Mouse (Mus musculus): ENCODE data around the gene Bfsp1. TPM values are rescaled to one million over a fixed set of nuclear protein-coding genes. Genes with fewer than 3 reads are reported as not detected.

Gene Bfsp1
- 2.4 and 2.6 TPM in 2 replicates for polyA plus RNA-seq (2015; fragmentation: Nextera tagmentation; extraction: Ambion mirVana)

GRCm38 (mm10) chr2:143862484-143863231 is at the start of gene Bfsp1:
Bfsp1 (minus strand) TSS chr2:143863173.
- peak; percentile 87 for ATAC-seq (ENCODE audit: low FRiP score, low read depth)
- H3K9me3 ChIP-seq = no peaks in the 10 kb centered on the region
- H3K27ac ChIP-seq = no peak within 1 kb of the TSS; the same call in 1 of the 2 replicates
- H3K4me1 ChIP-seq = peaks cover 2% of the 10 kb centered on the region; the same call in 1 of the 2 replicates
- no peaks in the 10 kb centered on the region for H3K36me3 ChIP-seq
- 0 out of 2 replicates have a peak, but pooled peaks cover 3% of the 10 kb centered on the region for H3K27me3 ChIP-seq
- peak within 1 kb of the TSS; percentile 73 for H3K4me2 ChIP-seq (replicated peaks)
- WGBS = 6% methylated on average over 79 of the region's 86 CpGs
- peak within 1 kb of the TSS; percentile 51 for H3K4me3 ChIP-seq
- H3K9ac ChIP-seq = peak within 1 kb of the TSS; percentile 82

- H3K36me3 ChIP-seq = no peaks in the 10 kb centered on the region
- no peak for ATAC-seq (ENCODE audit: low FRiP score, low read depth)
- 88% methylated on average over 2 of the region's 2 CpGs for WGBS
- no peaks in the 10 kb centered on the region for H3K9me3 ChIP-seq
- H3K27me3 ChIP-seq = no peaks in the 10 kb centered on the region
- H3K4me1 ChIP-seq = peaks cover 12% of the 10 kb centered on the region
- H3K9ac ChIP-seq = no peak overlapping the region
- H3K4me2 ChIP-seq (replicated peaks) = no peak overlapping the region
- no peak overlapping the region for H3K27ac ChIP-seq
- H3K4me3 ChIP-seq = no peak overlapping the region
Measured at GRCm38 (mm10) chr2:143912199-143912598, 49.2 kb upstream of the Bfsp1 start.

- Histone ChIP-seq H3K4me2 (replicated peaks) (no peak overlapping the region), H3K36me3 (no peaks in the 10 kb centered on the region), H3K4me3 (no peak overlapping the region), H3K27ac (no peak overlapping the region), H3K27me3 (no peaks in the 10 kb centered on the region), H3K4me1 (no peaks in the 10 kb centered on the region; the same call in 1 of the 2 replicates), H3K9ac (no peak overlapping the region), H3K9me3 (no peaks in the 10 kb centered on the region)
- 78% methylated on average over 2 of the region's 2 CpGs for WGBS
- ATAC-seq (ENCODE audit: low FRiP score, low read depth) = no peak
Measured at GRCm38 (mm10) chr2:143909230-143909629, 46.3 kb upstream of the Bfsp1 start.

- no peaks in the 10 kb centered on the region for H3K36me3 ChIP-seq
- H3K4me3 ChIP-seq = no peak overlapping the region
- no peak for ATAC-seq (ENCODE audit: low FRiP score, low read depth)
- H3K4me1 ChIP-seq = peaks cover 5% of the 10 kb centered on the region; the same call in 1 of the 2 replicates
- no peak overlapping the region for H3K27ac ChIP-seq
- H3K27me3 ChIP-seq = no peaks in the 10 kb centered on the region
- H3K4me2 ChIP-seq (replicated peaks) = no peak overlapping the region
- H3K9me3 ChIP-seq = no peaks in the 10 kb centered on the region
- H3K9ac ChIP-seq = no peak overlapping the region
- 80% methylated on average over 5 of the region's 5 CpGs for WGBS
Measured at GRCm38 (mm10) chr2:143904896-143905295, 41.9 kb upstream of the Bfsp1 start.

GRCm38 (mm10) chr2:143903376-143904045 is 40.5 kb upstream of the Bfsp1 start:
- WGBS = 67% methylated on average over 9 of the region's 9 CpGs
- Histone ChIP-seq H3K9ac (no peak overlapping the region), H3K4me3 (no peak overlapping the region), H3K36me3 (no peaks in the 10 kb centered on the region), H3K27me3 (no peaks in the 10 kb centered on the region), H3K9me3 (no peaks in the 10 kb centered on the region), H3K4me1 (peaks cover 5% of the 10 kb centered on the region; the same call in 1 of the 2 replicates), H3K27ac (no peak overlapping the region), H3K4me2 (replicated peaks) (no peak overlapping the region)
- ATAC-seq (ENCODE audit: low FRiP score, low read depth) = no peak

- 71% methylated on average over 5 of the region's 5 CpGs for WGBS
Measured at GRCm38 (mm10) chr2:143900821-143901351, 37.9 kb upstream of the Bfsp1 start.

GRCm38 (mm10) chr2:143899470-143900220 is 36.7 kb upstream of the Bfsp1 start:
- WGBS = 88% methylated on average over 9 of the region's 9 CpGs
- Histone ChIP-seq H3K9me3 (no peaks in the 10 kb centered on the region), H3K36me3 (no peaks in the 10 kb centered on the region), H3K27me3 (no peaks in the 10 kb centered on the region), H3K27ac (no peak overlapping the region), H3K4me1 (peaks cover 5% of the 10 kb centered on the region; the same call in 1 of the 2 replicates), H3K9ac (no peak overlapping the region), H3K4me2 (replicated peaks) (no peak overlapping the region), H3K4me3 (no peak overlapping the region)
- no peak for ATAC-seq (ENCODE audit: low FRiP score, low read depth)

More at GRCm38 (mm10) chr2:143900821-143901351, 37.9 kb upstream of the Bfsp1 start:
- no peak overlapping the region for H3K9ac ChIP-seq
- H3K4me2 ChIP-seq (replicated peaks) = no peak overlapping the region
- peaks cover 5% of the 10 kb centered on the region; the same call in 1 of the 2 replicates for H3K4me1 ChIP-seq
- H3K27me3 ChIP-seq = no peaks in the 10 kb centered on the region
- H3K9me3 ChIP-seq = no peaks in the 10 kb centered on the region
- no peak overlapping the region for H3K4me3 ChIP-seq
- ATAC-seq (ENCODE audit: low FRiP score, low read depth) = no peak
- H3K27ac ChIP-seq = no peak overlapping the region
- H3K36me3 ChIP-seq = no peaks in the 10 kb centered on the region

GRCm38 (mm10) chr2:143891302-143892048 is 28.5 kb upstream of the Bfsp1 start:
- Histone ChIP-seq H3K9me3 (no peaks in the 10 kb centered on the region), H3K9ac (no peak overlapping the region), H3K4me2 (replicated peaks) (no peak overlapping the region), H3K4me1 (no peaks in the 10 kb centered on the region), H3K27me3 (no peaks in the 10 kb centered on the region), H3K27ac (no peak overlapping the region), H3K36me3 (no peaks in the 10 kb centered on the region), H3K4me3 (no peak overlapping the region)
- no peak for ATAC-seq (ENCODE audit: low FRiP score, low read depth)
- WGBS = 82% methylated on average over 10 of the region's 10 CpGs

- Histone ChIP-seq H3K27me3 (no peaks in the 10 kb centered on the region), H3K27ac (no peak overlapping the region), H3K9ac (no peak overlapping the region), H3K4me1 (no peaks in the 10 kb centered on the region), H3K36me3 (no peaks in the 10 kb centered on the region), H3K4me3 (no peak overlapping the region), H3K9me3 (no peaks in the 10 kb centered on the region), H3K4me2 (replicated peaks) (0 out of 2 replicates have a peak overlapping the region, but pooled peaks have one; percentile 7)
- no peak for ATAC-seq (ENCODE audit: low FRiP score, low read depth)
- WGBS = 47% methylated on average over 12 of the region's 12 CpGs
Measured at GRCm38 (mm10) chr2:143889860-143890433, 27.0 kb upstream of the Bfsp1 start.

GRCm38 (mm10) chr2:143889131-143889859 is 26.3 kb upstream of the Bfsp1 start:
- no peak overlapping the region for H3K4me3 ChIP-seq
- no peak overlapping the region for H3K27ac ChIP-seq
- H3K9me3 ChIP-seq = no peaks in the 10 kb centered on the region
- WGBS = 86% methylated on average over 15 of the region's 15 CpGs
- 0 out of 2 replicates have a peak overlapping the region, but pooled peaks have one; percentile 7 for H3K4me2 ChIP-seq (replicated peaks)
- no peaks in the 10 kb centered on the region for H3K27me3 ChIP-seq
- no peak overlapping the region for H3K9ac ChIP-seq
- no peaks in the 10 kb centered on the region for H3K36me3 ChIP-seq
- no peak for ATAC-seq (ENCODE audit: low FRiP score, low read depth)
- H3K4me1 ChIP-seq = no peaks in the 10 kb centered on the region
